Mouse (Mus musculus): ENCODE measurements at regions not wholly inside any gene's neighbourhood (a gene's known extent, or its start where the extent isn't known, plus 50 kb on each side); places are given as distances from the start of the nearest gene placed in this dataset.

- Histone ChIP-seq H3K4me1 (ENCODE audit: control insufficient read depth in 2 of 2, insufficient read depth in 2 of 2, low read length in 2 of 2, poor library complexity in 1 of 2) (no peaks in the 10 kb centered on the region), H3K27ac (ENCODE audit: insufficient read depth, low read depth, low read length, poor library complexity, severe bottlenecking) (no peak overlapping the region), H3K9me3 (ENCODE audit: control insufficient read depth, insufficient read depth, low read depth, low read length) (no peaks in the 10 kb centered on the region), H3K36me3 (ENCODE audit: control insufficient read depth, insufficient read depth, low read length, poor library complexity, severe bottlenecking) (no peaks in the 10 kb centered on the region), H3K4me3 (ENCODE audit: insufficient read depth in 1 of 2, low read depth in 1 of 2, low read length in 2 of 2, poor library complexity in 1 of 2, severe bottlenecking in 1 of 2) (no peak overlapping the region), H3K9ac (ENCODE audit: insufficient read depth, low read depth, low read length, poor library complexity, severe bottlenecking) (no peak overlapping the region)
- TF ChIP-seq ZC3H11A (IDR thresholded peaks at IDR 0.05; ENCODE audit: borderline replicate concordance, low read depth, low read length), result no peak
- TF ChIP-seq CHD2 (IDR thresholded peaks at IDR 0.05; ENCODE audit: low read depth, low read length), result no peak
- no peak for TF ChIP-seq MAFK (IDR thresholded peaks at IDR 0.05; ENCODE audit: insufficient read depth, low read depth, low read length)
- TF ChIP-seq ZNF384 (IDR thresholded peaks at IDR 0.05; ENCODE audit: low read depth, low read length), result no peak
- no peak for TF ChIP-seq HCFC1 (IDR thresholded peaks at IDR 0.05; ENCODE audit: borderline replicate concordance, insufficient read depth, low read length)
- no peak for DNase-seq (ENCODE audit: low read depth, low spot score)
- in situ Hi-C loops (cut with MboI; ENCODE audit: low sequenced_read_pairs in 2 of 2, unreplicated experiment in 2 of 2), result no loop called here
Observed at GRCm38 (mm10) chr2:45265819-45266218, 148.6 kb upstream of the Zeb2 start.

- TF ChIP-seq HCFC1 (IDR thresholded peaks at IDR 0.05; ENCODE audit: borderline replicate concordance, insufficient read depth, low read length) (no peak), ZC3H11A (IDR thresholded peaks at IDR 0.05; ENCODE audit: borderline replicate concordance, low read depth, low read length) (no peak), CHD2 (IDR thresholded peaks at IDR 0.05; ENCODE audit: low read depth, low read length) (no peak), MAFK (IDR thresholded peaks at IDR 0.05; ENCODE audit: insufficient read depth, low read depth, low read length) (no peak), ZNF384 (IDR thresholded peaks at IDR 0.05; ENCODE audit: low read depth, low read length) (no peak)
- in situ Hi-C loops (cut with MboI; ENCODE audit: low sequenced_read_pairs in 2 of 2, unreplicated experiment in 2 of 2), result no loop called here
Observed at GRCm38 (mm10) chr2:45261949-45262348, 144.8 kb upstream of the Zeb2 start.

GRCm38 (mm10) chr2:45258897-45259296 is 141.7 kb upstream of the Zeb2 start:
- Histone ChIP-seq H3K27ac (ENCODE audit: insufficient read depth, low read depth, low read length, poor library complexity, severe bottlenecking) (no peak overlapping the region), H3K9ac (ENCODE audit: insufficient read depth, low read depth, low read length, poor library complexity, severe bottlenecking) (no peak overlapping the region), H3K9me3 (ENCODE audit: control insufficient read depth, insufficient read depth, low read depth, low read length) (no peaks in the 10 kb centered on the region), H3K4me3 (ENCODE audit: insufficient read depth in 1 of 2, low read depth in 1 of 2, low read length in 2 of 2, poor library complexity in 1 of 2, severe bottlenecking in 1 of 2) (no peak overlapping the region), H3K4me1 (ENCODE audit: control insufficient read depth in 2 of 2, insufficient read depth in 2 of 2, low read length in 2 of 2, poor library complexity in 1 of 2) (no peaks in the 10 kb centered on the region), H3K36me3 (ENCODE audit: control insufficient read depth, insufficient read depth, low read length, poor library complexity, severe bottlenecking) (no peaks in the 10 kb centered on the region)
- in situ Hi-C loops (cut with MboI; ENCODE audit: low sequenced_read_pairs in 2 of 2, unreplicated experiment in 2 of 2), result no loop called here
- TF ChIP-seq ZNF384 (IDR thresholded peaks at IDR 0.05; ENCODE audit: low read depth, low read length) (no peak), CHD2 (IDR thresholded peaks at IDR 0.05; ENCODE audit: low read depth, low read length) (no peak), ZC3H11A (IDR thresholded peaks at IDR 0.05; ENCODE audit: borderline replicate concordance, low read depth, low read length) (no peak), MAFK (IDR thresholded peaks at IDR 0.05; ENCODE audit: insufficient read depth, low read depth, low read length) (no peak), HCFC1 (IDR thresholded peaks at IDR 0.05; ENCODE audit: borderline replicate concordance, insufficient read depth, low read length) (no peak)
- DNase-seq (ENCODE audit: low read depth, low spot score), result no peak

More at GRCm38 (mm10) chr2:45261949-45262348, 144.8 kb upstream of the Zeb2 start:
- Histone ChIP-seq H3K27ac (ENCODE audit: insufficient read depth, low read depth, low read length, poor library complexity, severe bottlenecking) (no peak overlapping the region), H3K4me3 (ENCODE audit: insufficient read depth in 1 of 2, low read depth in 1 of 2, low read length in 2 of 2, poor library complexity in 1 of 2, severe bottlenecking in 1 of 2) (no peak overlapping the region), H3K9ac (ENCODE audit: insufficient read depth, low read depth, low read length, poor library complexity, severe bottlenecking) (no peak overlapping the region), H3K4me1 (ENCODE audit: control insufficient read depth in 2 of 2, insufficient read depth in 2 of 2, low read length in 2 of 2, poor library complexity in 1 of 2) (no peaks in the 10 kb centered on the region), H3K9me3 (ENCODE audit: control insufficient read depth, insufficient read depth, low read depth, low read length) (no peaks in the 10 kb centered on the region), H3K36me3 (ENCODE audit: control insufficient read depth, insufficient read depth, low read length, poor library complexity, severe bottlenecking) (no peaks in the 10 kb centered on the region)
- no peak for DNase-seq (ENCODE audit: low read depth, low spot score)

- no peak overlapping the region for H3K27ac ChIP-seq (ENCODE audit: insufficient read depth, low read depth, low read length, poor library complexity, severe bottlenecking)
- no peak overlapping the region for H3K4me3 ChIP-seq (ENCODE audit: insufficient read depth in 1 of 2, low read depth in 1 of 2, low read length in 2 of 2, poor library complexity in 1 of 2, severe bottlenecking in 1 of 2)
- in situ Hi-C loops (cut with MboI; ENCODE audit: low sequenced_read_pairs in 2 of 2, unreplicated experiment in 2 of 2), result no loop called here
- H3K4me1 ChIP-seq (ENCODE audit: control insufficient read depth in 2 of 2, insufficient read depth in 2 of 2, low read length in 2 of 2, poor library complexity in 1 of 2), result no peaks in the 10 kb centered on the region
- no peaks in the 10 kb centered on the region for H3K36me3 ChIP-seq (ENCODE audit: control insufficient read depth, insufficient read depth, low read length, poor library complexity, severe bottlenecking)
- H3K9ac ChIP-seq (ENCODE audit: insufficient read depth, low read depth, low read length, poor library complexity, severe bottlenecking), result no peak overlapping the region
- DNase-seq (ENCODE audit: low read depth, low spot score), result no peak
- no peaks in the 10 kb centered on the region for H3K9me3 ChIP-seq (ENCODE audit: control insufficient read depth, insufficient read depth, low read depth, low read length)
- TF ChIP-seq ZC3H11A (IDR thresholded peaks at IDR 0.05; ENCODE audit: borderline replicate concordance, low read depth, low read length), result no peak
- no peak for TF ChIP-seq ZNF384 (IDR thresholded peaks at IDR 0.05; ENCODE audit: low read depth, low read length)
- TF ChIP-seq MAFK (IDR thresholded peaks at IDR 0.05; ENCODE audit: insufficient read depth, low read depth, low read length), result no peak
- no peak for TF ChIP-seq HCFC1 (IDR thresholded peaks at IDR 0.05; ENCODE audit: borderline replicate concordance, insufficient read depth, low read length)
- no peak for TF ChIP-seq CHD2 (IDR thresholded peaks at IDR 0.05; ENCODE audit: low read depth, low read length)
Observed at GRCm38 (mm10) chr2:45256373-45256772, 139.2 kb upstream of the Zeb2 start.

- H3K36me3 ChIP-seq (ENCODE audit: control insufficient read depth, insufficient read depth, low read length, poor library complexity, severe bottlenecking), result no peaks in the 10 kb centered on the region
- no peaks in the 10 kb centered on the region for H3K4me1 ChIP-seq (ENCODE audit: control insufficient read depth in 2 of 2, insufficient read depth in 2 of 2, low read length in 2 of 2, poor library complexity in 1 of 2)
- in situ Hi-C loops (cut with MboI; ENCODE audit: low sequenced_read_pairs in 2 of 2, unreplicated experiment in 2 of 2), result no loop called here
- TF ChIP-seq CHD2 (IDR thresholded peaks at IDR 0.05; ENCODE audit: low read depth, low read length) (no peak), HCFC1 (IDR thresholded peaks at IDR 0.05; ENCODE audit: borderline replicate concordance, insufficient read depth, low read length) (no peak), ZC3H11A (IDR thresholded peaks at IDR 0.05; ENCODE audit: borderline replicate concordance, low read depth, low read length) (no peak), MAFK (IDR thresholded peaks at IDR 0.05; ENCODE audit: insufficient read depth, low read depth, low read length) (no peak), ZNF384 (IDR thresholded peaks at IDR 0.05; ENCODE audit: low read depth, low read length) (no peak)
- no peak overlapping the region for H3K9ac ChIP-seq (ENCODE audit: insufficient read depth, low read depth, low read length, poor library complexity, severe bottlenecking)
- H3K4me3 ChIP-seq (ENCODE audit: insufficient read depth in 1 of 2, low read depth in 1 of 2, low read length in 2 of 2, poor library complexity in 1 of 2, severe bottlenecking in 1 of 2), result no peak overlapping the region
- no peak overlapping the region for H3K27ac ChIP-seq (ENCODE audit: insufficient read depth, low read depth, low read length, poor library complexity, severe bottlenecking)
- no peak for DNase-seq (ENCODE audit: low read depth, low spot score)
- H3K9me3 ChIP-seq (ENCODE audit: control insufficient read depth, insufficient read depth, low read depth, low read length), result no peaks in the 10 kb centered on the region
Observed at GRCm38 (mm10) chr2:45253936-45254335, 136.7 kb upstream of the Zeb2 start.

All from ES-E14 (cell line).